Mouse (Mus musculus): ENCODE measurements around the gene Gm20696.

Gm20696 gene

GRCm38 (mm10) chr6:99485884-99486640, 180.5 kb downstream of the Gm20696 start:
- peak in 1 of 2 experiments; percentile 10 for DNase-seq (ENCODE audit: low read depth in 1 of 2, low spot score in 2 of 2)

DNA sequence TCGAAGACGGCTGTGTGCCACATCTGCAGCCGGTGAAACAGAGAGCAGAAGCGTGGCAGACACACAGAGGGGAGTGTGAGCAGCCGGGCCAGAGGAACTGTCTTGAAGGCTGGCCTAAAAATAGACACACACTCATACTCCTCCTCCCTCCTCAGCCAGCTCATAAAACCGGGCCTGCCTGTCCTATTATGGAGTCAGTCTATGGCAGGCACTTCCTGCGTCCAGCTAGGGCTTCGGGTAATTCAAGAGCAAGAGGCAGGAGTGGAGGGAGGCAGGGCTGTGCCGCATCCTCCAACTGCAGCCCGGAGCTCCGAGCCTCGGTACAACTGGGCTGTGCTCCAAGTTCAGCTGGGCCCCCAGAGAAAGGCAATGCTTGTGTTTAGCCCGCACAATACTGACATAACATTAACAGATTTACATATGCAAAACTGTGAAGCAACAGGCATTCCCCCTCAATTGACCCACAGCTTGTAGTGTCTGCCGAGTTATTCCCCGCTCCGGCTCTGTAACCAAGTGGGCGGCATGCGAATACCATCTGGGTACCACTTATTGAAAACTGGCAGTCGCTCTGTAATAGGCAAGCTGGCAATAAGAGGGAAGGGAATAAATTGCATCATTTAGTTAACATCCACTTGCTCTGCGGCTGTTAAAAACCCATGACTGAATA, 181.2 kb downstream of the Gm20696 start:
- peak in 1 of 2 experiments; percentile 40 for DNase-seq (ENCODE audit: low read depth in 1 of 2, low spot score in 2 of 2)

DNA sequence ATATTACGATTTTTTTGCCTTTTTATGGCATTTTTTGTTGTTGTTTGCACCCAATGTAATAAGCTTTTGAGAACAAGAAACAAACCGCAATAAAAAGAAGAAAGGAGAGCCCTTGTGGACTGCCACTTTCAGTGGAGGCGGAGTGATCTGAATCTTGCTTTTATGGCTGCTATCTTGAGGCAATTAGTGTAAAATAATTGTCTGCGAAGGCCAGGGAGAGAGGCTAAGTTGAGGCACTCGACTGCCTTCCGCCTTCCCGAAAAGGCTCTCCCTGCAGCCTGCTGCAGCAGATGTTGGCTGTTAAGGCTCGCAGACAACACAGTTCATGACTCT, 181.7 kb downstream of the Gm20696 start:
- DNase-seq (ENCODE audit: low read depth in 1 of 2, low spot score in 2 of 2), result no peak

GRCm38 (mm10) chr6:99484197-99484725, 182.3 kb downstream of the Gm20696 start:
- no peak for DNase-seq (ENCODE audit: low read depth in 1 of 2, low spot score in 2 of 2)

DNA sequence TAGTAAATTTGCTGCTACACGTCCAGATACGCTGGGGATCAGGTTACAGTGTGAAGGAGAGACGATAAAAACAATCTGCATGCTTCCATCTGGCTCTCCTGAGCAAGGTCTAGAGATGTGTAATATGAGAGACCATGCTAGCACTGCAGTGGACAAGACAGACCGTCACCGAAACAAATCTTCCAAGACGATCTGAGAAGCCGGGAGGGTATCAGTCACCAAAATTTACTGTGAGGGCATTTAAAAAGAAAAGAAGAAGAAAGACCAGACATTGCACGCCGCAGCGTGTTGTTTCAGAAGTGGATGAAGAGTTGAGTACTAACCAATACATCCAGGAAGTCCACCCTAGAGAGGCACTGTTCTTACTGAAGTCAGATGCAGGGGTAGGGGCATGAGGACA, 183.0 kb downstream of the Gm20696 start:
- DNase-seq (ENCODE audit: low read depth in 1 of 2, low spot score in 2 of 2), result no peak

DNA sequence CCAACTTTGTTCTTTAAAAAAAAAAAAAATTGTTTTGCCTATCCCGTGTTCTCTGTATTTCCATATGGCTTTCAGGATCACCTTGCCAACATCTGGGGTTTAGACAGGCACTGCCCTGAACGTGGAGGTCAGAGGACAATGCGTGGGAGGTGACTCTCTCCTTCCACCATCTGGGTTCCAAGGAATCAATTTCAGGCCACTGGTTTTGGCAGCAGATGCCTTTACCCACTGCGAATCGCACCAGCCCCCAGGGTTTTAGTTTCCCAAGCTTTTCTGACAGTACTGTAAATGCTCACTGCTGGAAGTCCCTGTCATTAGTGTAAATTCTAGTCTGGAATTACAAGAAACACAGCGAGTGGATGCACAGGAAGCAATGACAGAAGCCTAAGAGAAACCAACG, 185.0 kb downstream of the Gm20696 start:
- no peak for DNase-seq (ENCODE audit: low read depth in 1 of 2, low spot score in 2 of 2)

DNA sequence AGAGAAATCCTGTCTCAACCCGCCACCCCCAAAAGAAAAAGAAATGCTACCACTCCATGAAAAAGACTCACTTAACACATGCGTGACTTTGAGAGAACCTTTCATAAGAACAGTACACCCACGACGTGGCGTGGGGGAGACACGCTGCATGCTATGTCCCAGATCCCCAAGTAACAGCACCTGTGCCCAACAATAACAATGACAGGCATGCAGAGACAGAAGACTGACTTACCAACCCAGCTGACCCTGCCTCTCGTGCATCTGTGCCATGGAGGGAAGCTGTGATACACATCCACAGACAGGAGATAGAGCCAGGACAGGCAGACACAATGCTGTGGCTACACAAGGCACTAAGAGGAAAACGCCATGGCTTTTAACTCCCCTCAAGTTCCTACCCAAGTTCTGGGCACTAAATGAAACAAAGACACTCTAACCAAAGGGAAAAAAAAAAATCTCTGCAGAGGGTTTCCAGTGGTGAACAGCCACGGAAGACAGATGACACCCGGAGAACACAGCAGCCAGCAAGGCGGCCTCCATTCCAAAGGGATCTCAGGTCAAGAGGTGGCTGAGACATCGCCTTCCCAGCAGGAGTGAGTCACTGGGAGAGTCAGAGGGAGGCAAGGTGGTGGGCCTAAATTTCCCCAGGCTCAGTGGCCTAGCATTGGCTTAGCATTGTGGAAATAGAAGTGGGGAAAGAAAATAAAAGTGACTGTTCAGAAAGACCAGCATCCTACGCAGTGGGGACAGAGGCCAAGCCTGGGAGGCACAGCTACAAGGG, 187.5 kb downstream of the Gm20696 start:
- DNase-seq (ENCODE audit: low read depth in 1 of 2, low spot score in 2 of 2), result no peak

- DNase-seq (ENCODE audit: low read depth in 1 of 2, low spot score in 2 of 2), result no peak
These were observed 191.6 kb downstream of the Gm20696 start for GRCm38 (mm10) chr6:99475040-99475439.

GRCm38 (mm10) chr6:99470906-99471305, 195.7 kb downstream of the Gm20696 start:
- DNase-seq (ENCODE audit: low read depth in 1 of 2, low spot score in 2 of 2), result no peak

GRCm38 (mm10) chr6:99469134-99469834, 197.3 kb downstream of the Gm20696 start:
- no peak for DNase-seq (ENCODE audit: low read depth in 1 of 2, low spot score in 2 of 2)

DNA sequence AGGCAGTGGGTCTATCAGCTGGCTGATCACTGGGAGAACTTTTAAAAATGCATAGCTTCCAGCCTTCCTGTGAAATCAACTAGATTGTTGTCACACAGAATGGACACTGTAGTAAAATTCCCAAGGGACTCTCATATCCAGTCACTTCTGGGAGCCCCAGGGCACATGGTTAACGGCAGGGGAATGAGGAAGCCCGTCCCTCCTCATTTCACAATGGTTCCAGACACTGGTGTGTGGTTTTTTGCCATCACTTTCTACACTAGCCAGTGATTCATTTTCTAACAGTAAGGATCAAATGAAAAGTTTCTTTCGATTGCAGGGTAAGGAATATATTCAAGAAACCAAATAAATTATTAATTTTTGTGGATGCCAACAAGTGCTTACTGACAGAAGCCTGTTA, 198.8 kb downstream of the Gm20696 start:
- no peak for DNase-seq (ENCODE audit: low read depth in 1 of 2, low spot score in 2 of 2)

DNA sequence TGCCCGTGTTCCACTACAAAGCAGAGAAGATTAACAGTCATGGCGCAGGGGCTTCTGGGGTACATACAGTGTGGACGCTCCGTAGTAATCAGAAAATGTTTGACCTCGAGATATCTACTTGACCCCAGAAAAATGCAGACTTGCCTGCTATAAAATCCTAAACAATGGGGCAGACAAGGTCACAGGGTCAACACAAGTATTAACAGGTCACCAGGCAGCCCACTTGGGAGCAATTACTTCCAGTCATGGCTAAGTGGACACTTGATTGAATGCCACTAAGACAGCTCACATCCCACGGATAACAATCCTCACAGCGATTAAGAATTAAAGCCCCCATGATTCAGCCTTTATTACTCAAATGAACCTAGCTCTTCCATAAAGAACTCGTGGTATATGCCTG, 199.5 kb downstream of the Gm20696 start:
- no peak for DNase-seq (ENCODE audit: low read depth in 1 of 2, low spot score in 2 of 2)

DNA sequence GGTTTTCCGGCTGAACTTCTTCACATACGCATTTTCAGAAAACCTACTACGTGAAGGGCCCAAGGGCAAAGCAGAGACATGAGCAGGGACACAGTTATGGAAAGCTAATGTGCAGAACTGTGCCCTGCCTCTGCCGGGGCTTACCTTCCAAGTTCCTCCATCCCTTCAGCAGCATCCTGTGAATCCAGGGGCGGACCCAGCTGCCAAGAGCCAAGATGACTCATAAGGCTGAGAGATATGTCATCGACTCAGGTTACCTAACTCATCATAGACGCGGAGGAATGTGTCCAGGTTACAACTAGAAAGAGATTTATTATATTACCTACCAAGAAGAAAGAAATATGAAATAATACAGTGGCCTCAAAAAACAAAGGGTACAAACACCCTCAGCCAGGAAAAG, 200.2 kb downstream of the Gm20696 start:
- DNase-seq (ENCODE audit: low read depth in 1 of 2, low spot score in 2 of 2), result no peak

GRCm38 (mm10) chr6:99464449-99464848, 202.1 kb downstream of the Gm20696 start:
- DNase-seq (ENCODE audit: low read depth in 1 of 2, low spot score in 2 of 2), result no peak

DNA sequence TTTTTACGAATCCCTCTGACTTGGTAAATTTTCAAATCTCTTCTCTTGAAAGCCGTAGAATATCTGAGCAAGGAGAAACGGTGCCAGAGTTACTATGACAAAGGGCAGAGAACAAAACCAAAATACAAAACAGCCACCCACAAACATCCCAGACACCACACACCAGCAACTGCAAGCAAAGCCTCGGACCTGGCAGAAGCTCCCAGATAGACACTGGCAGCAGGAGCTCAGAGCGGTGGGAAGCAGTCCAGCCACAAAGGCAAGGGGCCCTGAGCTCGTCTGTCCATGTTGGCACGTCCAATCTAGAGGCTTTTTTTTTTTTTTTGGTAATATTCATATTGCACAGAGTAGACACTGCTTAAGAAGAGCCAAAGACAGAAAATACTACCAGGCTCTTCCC, 202.7 kb downstream of the Gm20696 start:
- DNase-seq (ENCODE audit: low read depth in 1 of 2, low spot score in 2 of 2), result no peak

GRCm38 (mm10) chr6:99458775-99459174, 207.8 kb downstream of the Gm20696 start:
- DNase-seq (ENCODE audit: low read depth in 1 of 2, low spot score in 2 of 2), result no peak

GRCm38 (mm10) chr6:99453763-99454520, 212.7 kb downstream of the Gm20696 start:
- DNase-seq (ENCODE audit: low read depth in 1 of 2, low spot score in 2 of 2), result no peak

DNA sequence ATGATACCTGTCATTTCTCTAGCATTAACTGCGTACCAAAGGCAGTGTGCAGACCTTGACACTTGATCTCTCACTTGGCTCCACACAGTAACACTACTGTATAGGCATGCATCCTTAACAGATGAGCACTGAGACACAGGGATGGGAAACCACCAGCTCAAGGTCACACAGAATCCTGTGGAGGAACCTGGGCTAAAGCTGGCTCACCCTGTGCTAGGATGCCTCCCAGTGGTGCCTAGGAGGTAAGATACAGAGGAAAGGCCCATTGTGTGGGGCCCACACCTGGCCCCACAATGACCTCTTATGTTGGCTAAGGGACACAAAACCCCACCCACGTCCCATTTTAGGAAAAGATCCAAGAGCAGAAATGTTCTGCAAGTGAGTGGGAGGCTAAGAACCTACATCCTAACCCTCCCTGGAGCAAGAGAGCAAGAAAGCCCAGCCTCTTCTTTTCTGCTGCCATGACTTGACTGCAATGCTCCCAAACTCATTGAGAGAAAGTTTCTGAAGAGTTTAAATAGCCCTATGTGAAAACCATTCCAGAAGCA, 213.9 kb downstream of the Gm20696 start:
- DNase-seq (ENCODE audit: low read depth in 1 of 2, low spot score in 2 of 2), result peak in 1 of 2 experiments; percentile 18

- DNase-seq (ENCODE audit: low read depth in 1 of 2, low spot score in 2 of 2), result no peak
These were observed 215.1 kb downstream of the Gm20696 start for GRCm38 (mm10) chr6:99451479-99451878.

- DNase-seq (ENCODE audit: low read depth in 1 of 2, low spot score in 2 of 2), result no peak
These were observed 219.2 kb downstream of the Gm20696 start for GRCm38 (mm10) chr6:99447447-99447846.
